ENCODE assay signal across 9 mouse cellular contexts in the genomic region with DNA sequence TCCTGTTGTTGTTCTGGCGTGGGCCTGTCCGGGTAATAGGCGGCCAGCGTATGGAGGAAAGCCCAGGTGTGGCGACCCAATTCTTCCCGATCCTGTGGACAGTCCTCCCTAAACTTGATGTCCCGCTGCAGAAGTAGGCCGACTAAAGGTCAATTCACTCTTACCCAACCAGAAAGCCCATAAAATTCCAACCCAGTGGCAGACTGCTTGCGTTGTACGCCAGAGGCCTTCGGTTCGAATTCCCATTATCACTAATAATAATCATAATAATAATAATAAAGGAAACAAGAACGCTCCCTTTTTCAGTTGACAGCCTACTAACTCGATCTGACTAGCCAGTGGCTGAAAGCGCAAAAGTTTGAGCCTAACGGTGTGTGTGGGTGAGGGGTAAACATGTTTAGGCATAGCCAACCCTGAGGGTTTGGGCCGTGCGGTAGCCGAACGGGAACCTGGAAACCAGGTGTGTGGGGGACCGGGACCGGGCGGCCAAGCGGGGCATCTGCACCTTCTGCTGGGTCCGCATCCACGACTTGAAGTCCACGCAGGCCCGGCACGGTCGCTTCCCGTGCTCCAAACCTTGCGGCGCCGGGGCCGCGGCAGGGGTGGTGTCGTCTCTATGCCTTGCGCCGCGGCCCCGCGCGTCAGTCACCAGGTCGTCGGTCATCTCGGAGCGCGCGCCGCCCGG. TPM values are rescaled to one million over a fixed set of nuclear protein-coding genes. Genes with fewer than 3 reads are reported as not detected.
DNase-seq lines count a peak whose midpoint lies in the region; ATAC-seq and TF ChIP-seq lines count a peak whose summit lies in the region.
"Had no signal": no experiment of that assay in that cellular context is flagged by ENCODE, and none has a peak within 500 bp of the region (broad histone marks: within the 10 kb centered on the region; RNA-seq: fewer than 3 reads in every experiment).

No protein-coding gene starts in this region.

- ATAC-seq in heart, embryonic 13.5 days (ENCODE audit: extremely low read depth, insufficient number of reproducible peaks, low FRiP score, low TSS enrichment): no peak; the same call in 1 of the 2 replicates
- ATAC-seq in G1E (ENCODE audit: extremely low read depth, insufficient number of reproducible peaks, low FRiP score, poor library complexity, severe bottlenecking): no peak
- ATAC-seq in hindbrain, embryonic 11.5 days (ENCODE audit: low FRiP score): peak; percentile 48
- ATAC-seq in liver, postnatal 0 days: peak; percentile 46

- peaks cover 29% of the 10 kb centered on the region for H3K4me1 ChIP-seq in heart, embryonic 13.5 days
- peaks cover 49% of the 10 kb centered on the region for H3K4me1 ChIP-seq in G1E (ENCODE audit: insufficient read depth, low read depth, low read length)
- no peaks in the 10 kb centered on the region; the same call in 1 of the 2 replicates for H3K4me1 ChIP-seq in hindbrain, embryonic 11.5 days (replicated peaks; ENCODE audit: control insufficient read depth, insufficient read depth, low read length)
- peaks cover 18% of the 10 kb centered on the region for H3K4me1 ChIP-seq in liver, postnatal 0 days (ENCODE audit: insufficient read depth)

- peak overlapping the region; percentile 84 for H3K27ac ChIP-seq in heart, embryonic 13.5 days (replicated peaks)
- H3K27ac ChIP-seq in hindbrain, embryonic 11.5 days (ENCODE audit: low read depth, low read length): peak overlapping the region; percentile 83
- H3K27ac ChIP-seq in liver, postnatal 0 days (ENCODE audit: low read depth): peak overlapping the region; percentile 92

- no peaks in the 10 kb centered on the region for H3K9me3 ChIP-seq in heart, embryonic 13.5 days
- H3K9me3 ChIP-seq in G1E (replicated peaks): no peaks in the 10 kb centered on the region
- H3K9me3 ChIP-seq in hindbrain, embryonic 11.5 days (ENCODE audit: control insufficient read depth, low read length): no peaks in the 10 kb centered on the region
- H3K9me3 ChIP-seq in liver, postnatal 0 days (ENCODE audit: low read length): no peaks in the 10 kb centered on the region

- 8% methylated on average over 51 of the region's 51 CpGs for WGBS in heart, embryonic 13.5 days
- WGBS in hindbrain, embryonic 11.5 days: 7% methylated on average over 50 of the region's 51 CpGs
- 10% methylated on average over 43 of the region's 51 CpGs for WGBS in liver, postnatal 0 days (ENCODE audit: insufficient replicate concordance)

- H3K4me2 ChIP-seq in heart, embryonic 13.5 days: peak overlapping the region; percentile 92
- peak overlapping the region; percentile 80 for H3K4me2 ChIP-seq in hindbrain, embryonic 11.5 days (replicated peaks; ENCODE audit: low read depth, low read length)
- H3K4me2 ChIP-seq in liver, postnatal 0 days (ENCODE audit: low read depth, low read length): peak overlapping the region; percentile 96

- intact Hi-C loops in heart, postnatal 25 days (cut with DNase I): no loop called here

- peak overlapping the region; percentile 94 for H3K9ac ChIP-seq in heart, embryonic 13.5 days
- peak overlapping the region; percentile 89 for H3K9ac ChIP-seq in hindbrain, embryonic 11.5 days (ENCODE audit: low read depth, low read length)
- H3K9ac ChIP-seq in liver, postnatal 0 days (replicated peaks): peak overlapping the region; percentile 87

- peaks cover 33% of the 10 kb centered on the region for H3K36me3 ChIP-seq in heart, embryonic 13.5 days
- peaks cover 49% of the 10 kb centered on the region for H3K36me3 ChIP-seq in G1E (replicated peaks)
- H3K36me3 ChIP-seq in hindbrain, embryonic 11.5 days (ENCODE audit: control insufficient read depth, insufficient read depth, low read length): no peaks in the 10 kb centered on the region; the same call in 1 of the 2 replicates
- H3K36me3 ChIP-seq in liver, postnatal 0 days (replicated peaks; ENCODE audit: insufficient read depth, low read length): peaks cover 22% of the 10 kb centered on the region

- peak overlapping the region; percentile 89 for H3K4me3 ChIP-seq in heart, embryonic 13.5 days
- peak overlapping the region; percentile 79 for H3K4me3 ChIP-seq in G1E (ENCODE audit: low read depth, low read length)
- H3K4me3 ChIP-seq in hindbrain, embryonic 11.5 days (ENCODE audit: low read depth, low read length): peak overlapping the region; percentile 88
- peak overlapping the region; percentile 93 for H3K4me3 ChIP-seq in liver, postnatal 0 days (ENCODE audit: low read depth, low read length)

- 0 out of 2 replicates have a peak, but pooled peaks have one; percentile 9 for TF ChIP-seq EP300 in liver, postnatal 0 days (IDR thresholded peaks at IDR 0.05; ENCODE audit: low read depth)

- no peak for TF ChIP-seq CTCF in G1E (IDR thresholded peaks at IDR 0.05; ENCODE audit: low read depth, low read length)
- no peak for TF ChIP-seq CTCF in liver, postnatal 0 days (IDR thresholded peaks at IDR 0.05; ENCODE audit: low read depth)

- peaks cover 10% of the 10 kb centered on the region for H3K27me3 ChIP-seq in heart, embryonic 13.5 days (replicated peaks)
- peaks cover 2% of the 10 kb centered on the region; the same call in 1 of the 2 replicates for H3K27me3 ChIP-seq in G1E (ENCODE audit: insufficient read depth, low read length)
- peaks cover 4% of the 10 kb centered on the region; the same call in 1 of the 2 replicates for H3K27me3 ChIP-seq in hindbrain, embryonic 11.5 days (ENCODE audit: control insufficient read depth, insufficient read depth, low read length)
- peaks cover 8% of the 10 kb centered on the region for H3K27me3 ChIP-seq in liver, postnatal 0 days (ENCODE audit: insufficient read depth, low read length)

- no peak for DNase-seq in heart, postnatal 25 days (ENCODE audit: low spot score)
- DNase-seq in G1E (ENCODE audit: low spot score): no peak
- DNase-seq in hindbrain, embryonic 11.5 days (ENCODE audit: low spot score): no peak
- DNase-seq in liver, postnatal 0 days: peak; percentile 42
- no peak for DNase-seq in cerebellum, postnatal 36 days
- DNase-seq in cerebellum, postnatal 14 days: no peak
- no peak for DNase-seq in right cerebral cortex, postnatal 36 days (ENCODE audit: low spot score in 2 of 2)

RNA-seq across cellular contexts. Expression of a gene that starts 0.5 kb away (rescaled TPM):
- 31.4 and 31.9 TPM in 2 replicates for polyA plus RNA-seq in heart, embryonic 13.5 days (2015; fragmentation: Nextera tagmentation; extraction: Ambion mirVana)
- total RNA-seq in heart, postnatal 25 days (2021): 10 to 100 TPM; 21.9 to 22.1 TPM
- 10.5 and 15.7 TPM in 2 replicates for total RNA-seq in G1E (2014; fragmentation: Nextera tagmentation)
- 34.1 and 46.4 TPM in 2 replicates for total RNA-seq in G1E (2017)
- 149 and 184 TPM in 2 replicates for polyA plus RNA-seq in G1E (2012)
- polyA plus RNA-seq in hindbrain, embryonic 11.5 days (2014; fragmentation: Nextera tagmentation; extraction: Ambion mirVana): 44.3 and 47.5 TPM in 2 replicates
- polyA plus RNA-seq in liver, postnatal 0 days (2015; fragmentation: Nextera tagmentation; extraction: Ambion mirVana): 46.5 and 50.7 TPM in 2 replicates

RNA-seq across cellular contexts. Expression of a gene that starts 0.6 kb away (rescaled TPM):
- 1.1 TPM in 2 replicates for polyA plus RNA-seq in heart, embryonic 13.5 days (2015; fragmentation: Nextera tagmentation; extraction: Ambion mirVana)
- total RNA-seq in heart, postnatal 25 days (2021): under 1 TPM; 0.50 to 0.55 TPM
- total RNA-seq in G1E (2014; fragmentation: Nextera tagmentation): 1.4 TPM in 1 of 2 replicates, not detected in the other
- 1.0 and 1.1 TPM in 2 replicates for total RNA-seq in G1E (2017)
- polyA plus RNA-seq in G1E (2012): 0.72 and 0.87 TPM in 2 replicates
- 1.5 and 1.7 TPM in 2 replicates for polyA plus RNA-seq in hindbrain, embryonic 11.5 days (2014; fragmentation: Nextera tagmentation; extraction: Ambion mirVana)
- polyA plus RNA-seq in liver, postnatal 0 days (2015; fragmentation: Nextera tagmentation; extraction: Ambion mirVana): 0.51 and 0.58 TPM in 2 replicates

RNA-seq across cellular contexts. Expression of a gene that starts 5.7 kb away (rescaled TPM):
- polyA plus RNA-seq in heart, embryonic 13.5 days (2015; fragmentation: Nextera tagmentation; extraction: Ambion mirVana): 0.59 and 0.83 TPM in 2 replicates
- total RNA-seq in heart, postnatal 25 days (2021): not detected
- total RNA-seq in G1E (2014; fragmentation: Nextera tagmentation): not detected in 2 replicates
- 0.17 TPM in 1 of 2 replicates, not detected in the other for total RNA-seq in G1E (2017)
- polyA plus RNA-seq in G1E (2012): 0.08 and 0.12 TPM in 2 replicates
- 11.9 and 12.1 TPM in 2 replicates for polyA plus RNA-seq in hindbrain, embryonic 11.5 days (2014; fragmentation: Nextera tagmentation; extraction: Ambion mirVana)
- 0.11 TPM in 2 replicates for polyA plus RNA-seq in liver, postnatal 0 days (2015; fragmentation: Nextera tagmentation; extraction: Ambion mirVana)

RNA-seq across cellular contexts. Expression of a gene that starts 12.0 kb away (rescaled TPM):
- 45.7 and 47.4 TPM in 2 replicates for polyA plus RNA-seq in heart, embryonic 13.5 days (2015; fragmentation: Nextera tagmentation; extraction: Ambion mirVana)
- total RNA-seq in heart, postnatal 25 days (2021): 10 to 100 TPM; 16.0 to 16.9 TPM
- total RNA-seq in G1E (2014; fragmentation: Nextera tagmentation): 9.2 and 17.8 TPM in 2 replicates
- 27.7 and 34.0 TPM in 2 replicates for total RNA-seq in G1E (2017)
- polyA plus RNA-seq in G1E (2012): 15.6 and 25.2 TPM in 2 replicates
- polyA plus RNA-seq in hindbrain, embryonic 11.5 days (2014; fragmentation: Nextera tagmentation; extraction: Ambion mirVana): 83.7 and 101 TPM in 2 replicates
- 18.1 and 21.5 TPM in 2 replicates for polyA plus RNA-seq in liver, postnatal 0 days (2015; fragmentation: Nextera tagmentation; extraction: Ambion mirVana)

RNA-seq across cellular contexts. Expression of a gene that starts 22.4 kb away (rescaled TPM):
- polyA plus RNA-seq in heart, embryonic 13.5 days (2015; fragmentation: Nextera tagmentation; extraction: Ambion mirVana): not detected in 2 replicates
- not detected for total RNA-seq in heart, postnatal 25 days (2021)
- total RNA-seq in G1E (2014; fragmentation: Nextera tagmentation) (not detected in 2 replicates), G1E (2017) (0.23 TPM in 1 of 2 replicates, not detected in the other)
- polyA plus RNA-seq in G1E (2012): 0.13 and 0.17 TPM in 2 replicates
- polyA plus RNA-seq in hindbrain, embryonic 11.5 days (2014; fragmentation: Nextera tagmentation; extraction: Ambion mirVana): not detected in 2 replicates
- not detected in 2 replicates for polyA plus RNA-seq in liver, postnatal 0 days (2015; fragmentation: Nextera tagmentation; extraction: Ambion mirVana)
- total RNA-seq: layer of hippocampus, postnatal 10 days had no signal

Comparison
In these comparisons a context has a peak if more than half of its experiments do, and no peak if none do; other contexts are left out.
1. ATAC-seq: peak in hindbrain, embryonic 11.5 days (single experiment) and liver, postnatal 0 days (single experiment); none in heart, embryonic 13.5 days (single experiment) and G1E (single experiment).
2. Peak in every context shown above with its lines, with median percentiles within 50 percentile points of each other: H3K27ac ChIP-seq, H3K4me2 ChIP-seq, H3K4me3 ChIP-seq and H3K9ac ChIP-seq.